Mouse (Mus musculus) kidney, adult 2 months (tissue): ENCODE data around the gene Atad5. TPM values are rescaled to one million over a fixed set of nuclear protein-coding genes. Genes with fewer than 3 reads are reported as not detected.

Experiments used
- DNase-seq: peaks from one replicate; pipeline ENCODE4 v3.0.0; 2021
- H3K27ac ChIP-seq: fragments of 200-500 bp; 2 replicates; pipeline ENCODE4 v1.5.1; 2012; ENCODE audit warnings: low read depth, low read length, control low read depth, inconsistent platforms; ENCODE audit not compliant: insufficient read depth
- H3K27me3 ChIP-seq: fragments of 200-500 bp; replicated peaks from 2 replicates; pipeline ENCODE4 v1.6.1; 2012; ENCODE audit warnings: mild to moderate bottlenecking, moderate library complexity, low read length, inconsistent platforms; ENCODE audit not compliant: control insufficient read depth, insufficient read depth
- H3K36me3 ChIP-seq: fragments of 200-500 bp; 2 replicates; pipeline ENCODE4 v1.6.1; 2012; ENCODE audit warnings: mild to moderate bottlenecking, moderate library complexity, low read length, inconsistent platforms; ENCODE audit not compliant: control insufficient read depth, insufficient read depth
- H3K4me1 ChIP-seq: fragments of 200-500 bp; 2 replicates; pipeline ENCODE4 v1.6.1; 2011; ENCODE audit warnings: low read length; ENCODE audit not compliant: control insufficient read depth, insufficient read depth
- H3K4me3 ChIP-seq: fragments of 200-500 bp; 2 replicates; pipeline ENCODE4 v1.5.1; 2011; ENCODE audit warnings: mild to moderate bottlenecking, low read depth, low read length, control low read depth; ENCODE audit not compliant: insufficient read depth
- CTCF ChIP-seq: fragments of 200-500 bp; conservative IDR thresholded peaks from 2 replicates; pipeline ENCODE4 v1.5.1; 2011; ENCODE audit warnings: low read depth, mild to moderate bottlenecking, control low read depth, low read length, moderate library complexity, mixed read lengths; ENCODE audit not compliant: insufficient read depth, insufficient read length
- POLR2A ChIP-seq: fragments of 200-500 bp; IDR thresholded peaks from one replicate; pipeline ENCODE4 v1.6.1; 2011; ENCODE audit warnings: low read depth, low read length, control low read depth
- WGBS: fragments of 180-500 bp; shearing (Covaris S2); methylation state at CpG from one replicate; pipeline ENCODE4 v1.1.7; 2018; 5-methylcytosine and 5-hydroxymethylcytosine counted together
- polyA plus RNA-seq: library from polyadenylated mRNA; depleted of rRNA; stranded (reverse); fragments of >200 nt; gene quantifications from 2 replicates; pipeline ENCODE4 v1.2.3, GENCODE M21; 2012

Gene Atad5
- polyA plus RNA-seq, 1 experiment = 0.25 TPM

DNA sequence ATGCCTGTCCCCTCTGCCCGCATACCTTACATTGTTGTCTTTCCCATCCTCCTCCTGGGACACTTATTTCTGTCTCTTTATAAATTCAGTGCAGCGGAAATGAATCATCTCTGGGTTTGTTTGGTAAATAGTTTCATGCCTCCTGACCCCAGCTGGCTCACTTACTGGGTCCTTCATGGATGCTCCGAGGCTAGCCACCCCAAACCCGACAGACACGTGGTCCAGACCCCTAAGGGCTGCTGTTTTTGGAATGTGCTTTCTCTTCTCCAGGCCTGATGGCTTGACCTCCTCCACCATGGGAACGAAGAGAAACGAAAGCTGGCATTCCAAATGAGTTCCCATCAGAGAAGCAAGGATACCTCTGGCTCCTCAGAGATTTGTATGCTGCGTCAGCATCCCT, 63.2 kb downstream of the Atad5 start:
- peak; percentile 64 for DNase-seq

DNA sequence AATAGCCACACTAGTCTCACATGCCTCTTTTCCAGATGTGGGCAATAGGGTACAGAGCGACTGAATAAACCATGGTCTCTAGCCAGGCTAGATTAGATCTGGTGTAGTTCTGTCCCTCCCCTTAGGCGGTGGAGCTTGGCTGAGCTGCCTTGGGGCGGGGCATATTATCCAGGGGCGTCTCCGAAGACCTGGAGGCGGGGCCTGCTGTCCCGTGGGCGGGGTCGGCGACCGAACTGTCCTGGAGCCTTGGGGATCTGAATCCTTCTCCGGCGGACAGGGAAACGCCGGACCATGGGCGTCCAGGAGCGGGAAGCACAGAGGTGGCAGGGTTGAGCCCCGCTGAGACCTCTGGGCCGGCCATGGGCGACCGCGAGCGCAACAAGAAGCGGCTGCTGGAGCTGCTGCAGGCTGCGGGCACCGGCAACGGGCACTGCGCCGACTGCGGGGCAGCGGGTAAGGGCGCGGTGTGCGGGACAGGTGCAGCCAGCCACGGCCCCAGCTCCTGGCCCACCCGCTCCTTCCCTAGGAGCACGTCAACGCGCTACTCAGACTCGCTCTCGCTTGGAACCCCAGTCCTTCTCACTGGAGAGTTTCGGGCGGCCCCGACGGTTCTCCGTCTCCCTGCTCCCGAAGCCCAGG, 64.8 kb downstream of the Atad5 start, which contains the start of gene Adap2:
TSS of gene Adap2 (plus strand) at position 249 of the 639 bp plus-strand sequence.
- peak; percentile 98 for DNase-seq
- Histone ChIP-seq H3K4me1 (peaks cover 6% of the 10 kb centered on the region; the same call in 1 of the 2 replicates), H3K4me3 (peak within 1 kb of the TSS; percentile 83), H3K27ac (peak within 1 kb of the TSS; percentile 81), H3K36me3 (no peaks in the 10 kb centered on the region; the same call in 1 of the 2 replicates), H3K27me3 (no peaks in the 10 kb centered on the region)
- WGBS = under 1% methylated on average over 47 of the region's 47 CpGs
- TF ChIP-seq CTCF = no peak
- peak; percentile 65 for TF ChIP-seq POLR2A

More for the DNA sequence above, 63.2 kb downstream of the Atad5 start:
- WGBS = 64% methylated on average over 8 of the region's 8 CpGs
- H3K27ac ChIP-seq = peak overlapping the region; percentile 72
- peaks cover 6% of the 10 kb centered on the region; the same call in 1 of the 2 replicates for H3K4me1 ChIP-seq
- H3K36me3 ChIP-seq = no peaks in the 10 kb centered on the region; the same call in 1 of the 2 replicates
- no peak for TF ChIP-seq CTCF
- TF ChIP-seq POLR2A = no peak
- no peaks in the 10 kb centered on the region for H3K27me3 ChIP-seq
- H3K4me3 ChIP-seq = no peak overlapping the region

GRCm38 (mm10) chr11:80154501-80154900, 65.3 kb downstream of the Atad5 start:
- no peaks in the 10 kb centered on the region for H3K27me3 ChIP-seq
- no peak for DNase-seq
- peak overlapping the region; percentile 81 for H3K27ac ChIP-seq
- no peaks in the 10 kb centered on the region; the same call in 1 of the 2 replicates for H3K36me3 ChIP-seq
- 31% methylated on average over 25 of the region's 25 CpGs for WGBS
- H3K4me1 ChIP-seq = peaks cover 6% of the 10 kb centered on the region; the same call in 1 of the 2 replicates
- H3K4me3 ChIP-seq = peak overlapping the region; percentile 83
- no peak for TF ChIP-seq POLR2A
- no peak for TF ChIP-seq CTCF

- peak overlapping the region; percentile 81 for H3K27ac ChIP-seq
- H3K36me3 ChIP-seq = no peaks in the 10 kb centered on the region; the same call in 1 of the 2 replicates
- DNase-seq = no peak
- H3K27me3 ChIP-seq = no peaks in the 10 kb centered on the region
- H3K4me3 ChIP-seq = peak overlapping the region; percentile 83
- no peak for TF ChIP-seq CTCF
- TF ChIP-seq POLR2A = no peak
- WGBS = 74% methylated on average over 8 of the region's 8 CpGs
- H3K4me1 ChIP-seq = peaks cover 6% of the 10 kb centered on the region; the same call in 1 of the 2 replicates
These were observed 66.3 kb downstream of the Atad5 start for GRCm38 (mm10) chr11:80155541-80155940.

DNA sequence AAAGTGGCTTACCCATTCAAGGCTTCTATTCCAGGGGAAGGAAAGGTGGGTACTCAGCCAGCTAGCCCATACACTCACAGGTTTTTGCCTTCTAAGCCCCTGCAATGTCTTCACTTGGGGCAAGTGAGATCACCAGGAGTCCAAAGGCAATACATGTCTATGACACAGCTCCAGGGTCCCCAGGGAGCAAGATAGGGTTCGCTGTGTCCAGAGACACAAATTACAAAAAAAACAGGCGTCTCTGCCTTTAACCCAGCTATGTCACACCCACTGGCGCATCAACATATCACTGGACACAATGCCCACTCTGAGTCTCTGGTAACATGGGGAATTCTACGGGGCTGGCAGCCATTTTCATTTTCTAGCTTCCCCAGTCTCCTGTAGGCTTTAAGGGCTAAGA, 66.8 kb downstream of the Atad5 start:
- no peaks in the 10 kb centered on the region; the same call in 1 of the 2 replicates for H3K36me3 ChIP-seq
- no peak for DNase-seq
- TF ChIP-seq POLR2A = no peak
- no peak for TF ChIP-seq CTCF
- H3K27ac ChIP-seq = 0 out of 2 replicates have a peak overlapping the region, but pooled peaks have one; percentile 81
- no peaks in the 10 kb centered on the region for H3K27me3 ChIP-seq
- WGBS = 79% methylated on average over 4 of the region's 4 CpGs
- peaks cover 6% of the 10 kb centered on the region; the same call in 1 of the 2 replicates for H3K4me1 ChIP-seq
- peak overlapping the region; percentile 83 for H3K4me3 ChIP-seq

DNA sequence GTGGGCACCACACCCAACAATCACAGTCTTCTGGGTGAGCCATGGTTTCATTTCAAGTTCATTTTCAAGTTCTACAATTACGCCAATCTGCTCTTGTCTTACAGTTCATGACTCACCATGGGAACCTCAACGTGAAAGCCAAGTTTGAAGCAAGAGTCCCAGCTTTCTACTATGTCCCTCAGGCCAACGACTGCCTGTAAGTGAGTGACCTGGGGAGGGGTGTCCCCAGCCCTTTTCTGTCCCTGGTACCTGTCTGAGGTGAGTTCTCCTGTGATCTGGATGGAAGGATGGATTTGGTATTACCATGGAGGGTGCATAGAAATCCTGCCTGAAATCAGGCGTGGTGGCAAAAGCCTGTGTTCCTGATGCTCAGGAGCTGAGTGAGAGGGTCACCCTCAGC, 67.6 kb downstream of the Atad5 start:
- DNase-seq = no peak
- Histone ChIP-seq H3K27me3 (no peaks in the 10 kb centered on the region), H3K36me3 (no peaks in the 10 kb centered on the region; the same call in 1 of the 2 replicates), H3K4me3 (no peak overlapping the region), H3K27ac (no peak overlapping the region), H3K4me1 (peaks cover 6% of the 10 kb centered on the region; the same call in 1 of the 2 replicates)
- WGBS = 80% methylated on average over 4 of the region's 4 CpGs
- TF ChIP-seq POLR2A = no peak
- no peak for TF ChIP-seq CTCF

DNA sequence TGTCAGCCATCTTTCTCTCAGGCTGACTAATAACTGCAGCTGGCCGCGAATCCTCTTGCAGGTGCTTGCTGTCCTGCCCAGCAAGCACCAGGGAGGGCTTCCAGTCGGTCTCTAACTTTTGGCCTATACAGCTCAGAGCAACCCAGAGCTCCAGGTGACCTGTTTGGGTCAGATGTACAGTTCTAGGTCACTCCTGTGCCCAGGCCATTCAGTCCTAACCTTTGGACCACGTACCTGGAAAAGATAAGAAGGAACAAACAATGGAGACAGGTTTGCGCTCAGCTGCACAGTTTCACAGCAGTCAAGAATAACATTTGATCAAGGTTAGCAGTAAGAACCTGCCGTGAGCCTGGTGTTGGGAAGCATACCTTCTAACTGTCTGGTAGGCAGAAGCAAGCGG, 69.8 kb downstream of the Atad5 start:
- H3K4me3 ChIP-seq = no peak overlapping the region
- H3K27me3 ChIP-seq = no peaks in the 10 kb centered on the region
- DNase-seq = no peak
- 81% methylated on average over 7 of the region's 7 CpGs for WGBS
- peaks cover 12% of the 10 kb centered on the region; the same call in 1 of the 2 replicates for H3K4me1 ChIP-seq
- H3K27ac ChIP-seq = no peak overlapping the region
- H3K36me3 ChIP-seq = no peaks in the 10 kb centered on the region; the same call in 1 of the 2 replicates
- TF ChIP-seq CTCF (no peak), POLR2A (no peak)
